Mouse (Mus musculus): ENCODE results near the gene Ptpn13.

The Ptpn13 gene

DNA sequence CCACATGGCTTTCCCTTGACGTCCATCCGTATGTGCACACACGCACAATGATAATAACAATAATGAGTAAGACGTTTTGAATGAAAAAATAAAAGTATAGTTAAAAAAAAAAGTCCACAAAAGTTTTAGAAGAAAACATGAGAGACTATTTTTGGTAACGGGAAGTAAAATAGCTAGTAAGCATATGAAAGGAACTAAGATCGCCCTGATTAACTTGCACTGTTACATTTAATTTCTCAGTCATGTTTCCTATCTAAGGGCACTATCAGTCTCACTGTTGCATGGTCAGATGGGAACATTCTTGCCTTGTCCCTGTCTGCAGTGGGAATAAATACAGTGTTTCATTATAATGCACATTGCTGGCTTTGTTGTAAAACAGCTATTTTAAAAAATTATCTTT lies 2.4 kb upstream of the Ptpn13 start:
- no peak for DNase-seq (ENCODE audit: extremely low read depth, low read depth)

DNA sequence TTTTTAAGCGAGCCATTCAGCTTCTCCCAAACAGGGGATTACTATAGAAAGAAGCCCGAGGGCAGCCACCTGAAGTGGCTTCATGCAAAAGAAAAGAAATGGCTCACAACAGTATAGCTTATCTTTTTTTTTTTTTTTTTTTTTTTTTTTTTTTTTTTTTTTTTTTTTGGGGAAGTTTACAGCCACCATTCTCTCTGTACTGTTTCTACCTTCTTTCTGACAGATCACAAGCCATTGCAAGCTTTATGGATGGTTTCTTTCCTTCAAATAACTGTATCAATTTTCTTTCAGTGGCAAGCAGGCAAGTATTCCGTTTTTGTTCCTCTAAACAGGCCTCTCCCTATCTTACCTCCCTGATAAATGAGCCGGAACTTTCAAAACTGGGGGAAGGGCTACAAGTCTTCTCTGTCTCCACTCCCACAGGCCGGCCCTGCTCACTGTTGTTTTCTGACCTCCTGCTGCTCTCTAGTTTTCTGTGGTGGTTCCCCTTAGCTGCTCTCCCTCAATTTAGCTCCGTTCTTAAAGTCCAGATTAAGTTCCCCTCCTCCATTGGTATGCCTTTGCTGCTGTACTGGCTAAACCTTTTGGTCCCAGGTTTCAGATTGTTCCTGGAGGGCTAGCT lies 1.6 kb upstream of the Ptpn13 start:
- DNase-seq (ENCODE audit: extremely low read depth, low read depth), result peak; percentile 78

DNA sequence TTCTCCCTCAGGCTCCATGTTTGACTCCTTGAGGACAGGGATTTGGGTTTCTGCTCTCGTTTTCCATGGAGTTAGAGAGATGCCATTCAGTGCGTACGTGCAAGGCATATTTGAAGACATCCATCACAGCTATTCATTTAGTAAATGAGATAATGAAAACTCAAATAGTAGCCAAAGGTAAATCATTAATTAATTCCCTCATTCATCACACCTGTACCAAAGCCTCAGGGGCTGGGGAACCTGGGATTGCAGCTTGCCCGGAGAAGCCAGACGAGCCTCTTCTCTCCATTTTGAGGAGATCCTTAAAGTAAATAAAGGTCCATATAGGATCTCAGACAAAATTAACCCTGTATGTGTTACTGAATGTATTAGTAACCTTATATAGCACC lies 1.1 kb upstream of the Ptpn13 start:
- no peak for DNase-seq (ENCODE audit: extremely low read depth, low read depth)

DNA sequence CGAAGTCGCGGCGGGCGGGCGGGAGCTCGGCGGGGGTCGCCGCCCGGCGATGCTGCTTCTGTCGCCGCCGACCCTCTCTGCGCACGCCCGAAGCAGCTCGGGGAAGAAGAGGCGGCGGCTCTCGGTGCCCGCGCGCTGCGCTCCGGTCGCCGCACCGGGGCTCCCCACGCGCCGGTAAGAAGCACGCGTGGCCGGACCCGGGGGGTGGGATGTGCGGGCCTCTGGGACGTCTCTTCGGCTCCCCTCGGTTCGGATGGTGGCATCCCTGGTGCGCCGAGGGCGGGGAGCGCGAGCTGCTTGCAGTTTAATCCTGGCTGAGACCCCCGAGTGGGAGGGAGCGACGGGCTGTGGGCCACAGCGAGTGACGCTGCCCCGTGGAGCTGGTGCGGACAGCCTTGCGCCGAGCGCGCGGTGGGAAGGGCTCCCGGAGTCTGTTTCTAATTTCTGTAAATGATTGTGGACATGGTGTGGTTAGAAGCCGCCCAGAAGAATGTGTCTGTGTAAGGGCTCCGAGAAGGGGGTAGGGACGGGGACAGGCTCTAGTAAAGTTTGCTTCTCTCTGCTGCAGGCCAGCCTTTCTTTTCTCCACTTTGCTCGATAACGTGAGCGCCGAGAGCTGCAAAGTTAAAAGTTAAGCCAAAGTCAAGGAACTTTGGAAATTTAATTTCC lies 505 bp downstream of the Ptpn13 start:
- DNase-seq (ENCODE audit: extremely low read depth, low read depth), result no peak

DNA sequence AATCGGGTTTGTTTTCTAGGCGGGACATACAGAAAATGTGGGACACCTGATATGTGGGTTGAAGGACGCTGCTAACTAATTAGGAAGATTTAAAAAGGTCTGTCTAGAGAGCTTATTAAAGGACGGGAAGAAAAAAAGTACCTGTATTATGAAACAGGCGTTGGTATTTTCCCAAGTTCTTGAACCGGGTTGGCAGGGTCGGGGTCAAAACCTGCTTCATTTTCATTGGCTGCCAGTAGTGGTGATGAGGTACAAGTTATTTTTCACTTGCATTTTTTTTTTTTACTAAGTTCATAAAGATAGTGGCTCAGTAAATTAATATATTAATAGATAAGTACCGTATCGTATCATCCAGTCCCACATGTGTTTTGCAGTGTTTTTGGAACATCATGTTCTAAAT lies 1.3 kb downstream of the Ptpn13 start:
- DNase-seq (ENCODE audit: extremely low read depth, low read depth), result no peak

DNA sequence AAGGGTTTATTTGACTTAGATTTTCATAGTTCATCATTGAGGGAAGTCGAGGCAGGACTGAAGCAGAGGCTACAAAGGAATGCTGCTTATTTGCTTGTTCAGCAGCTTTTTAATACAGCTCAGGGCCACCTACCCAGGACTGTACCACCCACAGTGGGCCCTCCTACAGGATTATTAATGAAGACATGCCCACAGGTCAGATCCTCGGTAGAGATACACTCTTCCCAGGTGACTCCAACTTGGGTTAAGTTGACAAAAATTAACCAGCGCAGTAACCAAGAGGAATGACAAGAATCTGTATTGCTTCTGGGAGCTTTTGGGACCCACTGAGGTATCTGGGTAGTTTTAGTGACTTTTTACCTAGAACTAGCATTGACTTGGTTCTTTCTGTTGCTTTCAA lies 6.0 kb downstream of the Ptpn13 start:
- no peak for DNase-seq (ENCODE audit: extremely low read depth, low read depth)

DNA sequence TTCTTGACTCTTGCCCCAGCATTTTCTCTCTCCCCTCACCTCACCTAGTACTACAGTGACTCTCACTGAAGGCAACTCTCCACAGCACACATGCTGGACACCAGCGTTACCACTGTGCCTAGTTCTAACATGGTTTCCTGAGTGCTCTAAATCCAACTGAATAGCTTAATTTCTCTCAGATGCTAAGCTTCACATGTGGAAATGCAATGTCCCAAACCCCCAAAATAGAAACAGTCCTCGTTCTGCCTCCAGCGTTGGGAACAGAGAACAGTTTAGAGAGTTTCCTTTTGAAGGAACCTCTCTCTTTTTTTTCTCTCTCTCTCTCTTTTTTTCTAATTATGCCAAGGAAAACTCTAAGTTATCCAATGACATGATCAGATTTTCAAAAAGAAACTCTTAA lies 6.5 kb downstream of the Ptpn13 start:
- no peak for DNase-seq (ENCODE audit: extremely low read depth, low read depth)

DNA sequence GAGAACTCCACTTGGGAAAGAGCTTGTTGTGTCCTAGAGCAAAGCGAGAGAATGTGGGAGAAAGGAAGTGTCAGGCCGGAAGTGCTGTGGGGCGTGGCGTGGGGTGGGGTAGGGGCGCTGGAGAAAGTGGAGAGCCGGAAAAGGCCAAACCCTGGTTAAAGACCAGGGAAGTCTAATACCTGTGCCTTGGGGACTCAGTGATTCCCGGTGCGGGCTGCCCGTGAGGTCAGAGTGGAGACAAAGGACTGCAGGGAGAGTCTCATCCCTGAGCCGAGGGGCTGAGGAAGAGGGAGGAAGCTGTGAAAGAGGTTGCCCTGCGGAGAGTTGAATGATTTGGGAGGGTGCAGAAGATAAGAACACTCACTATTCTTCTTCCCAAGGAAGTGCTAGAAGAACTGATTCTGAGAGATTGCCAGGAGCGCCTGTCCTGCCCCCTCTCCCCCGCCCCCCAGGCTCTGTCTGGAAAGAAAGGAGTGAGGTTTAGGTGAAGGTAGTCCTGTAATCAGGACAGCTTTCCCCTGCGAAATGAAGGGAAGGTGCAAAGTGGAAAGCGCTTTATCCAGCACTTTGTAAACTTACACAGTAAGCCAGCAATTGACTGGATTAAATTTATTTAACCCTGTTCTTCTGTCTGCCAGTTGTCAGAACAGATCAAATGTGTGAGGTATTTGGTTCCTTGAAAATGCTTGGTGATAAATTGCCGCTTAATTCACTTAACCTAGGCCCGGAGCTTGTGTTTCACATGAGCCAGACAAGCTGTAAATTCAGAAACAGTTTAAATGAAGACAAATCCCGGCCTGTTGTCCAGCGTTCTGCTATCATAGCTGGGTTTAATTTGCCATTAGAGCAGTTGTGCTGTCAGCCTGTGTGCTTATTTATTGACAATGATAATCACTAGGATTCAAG lies 11.3 kb downstream of the Ptpn13 start:
- DNase-seq (ENCODE audit: extremely low read depth, low read depth), result no peak

DNA sequence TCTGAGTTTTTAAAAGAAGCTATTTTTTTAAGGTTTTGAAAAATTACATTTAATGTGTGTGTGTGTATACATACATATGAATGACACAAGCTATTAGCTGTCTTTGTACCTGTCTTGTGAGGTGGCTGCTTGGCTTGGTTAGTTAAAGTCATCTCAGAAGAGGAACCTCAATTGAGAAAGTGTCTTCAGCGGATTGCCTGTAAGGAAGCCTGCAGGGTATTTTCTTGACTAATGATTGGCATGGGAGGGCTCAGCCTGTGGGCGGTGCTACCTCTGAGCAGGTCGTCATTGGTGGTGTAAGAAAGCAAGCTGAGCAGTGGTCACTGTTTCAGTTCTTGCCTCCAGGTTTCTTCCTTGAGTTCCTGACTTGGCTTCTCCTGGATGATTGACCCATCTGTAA lies 12.7 kb downstream of the Ptpn13 start:
- DNase-seq (ENCODE audit: extremely low read depth, low read depth), result no peak

DNA sequence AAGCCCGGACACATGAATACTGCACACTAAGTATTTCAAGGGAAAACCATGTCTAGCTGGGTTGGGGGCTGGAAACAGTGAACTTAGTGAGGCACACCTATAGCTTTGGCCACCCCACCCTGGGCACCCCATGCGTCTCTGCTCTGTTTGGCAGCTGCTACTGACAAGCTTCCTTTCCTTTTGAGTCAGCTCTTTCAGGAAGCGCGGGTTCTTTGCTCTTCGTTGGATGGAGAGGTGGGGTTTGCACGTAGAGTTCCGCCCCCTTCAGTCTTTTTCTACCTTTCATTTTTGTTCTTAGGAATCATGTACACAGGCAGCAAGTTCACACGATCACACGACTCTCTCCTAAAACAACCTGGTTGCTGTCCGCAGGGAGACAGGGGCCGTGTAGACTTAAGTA lies 14.2 kb downstream of the Ptpn13 start:
- no peak for DNase-seq (ENCODE audit: extremely low read depth, low read depth)

DNA sequence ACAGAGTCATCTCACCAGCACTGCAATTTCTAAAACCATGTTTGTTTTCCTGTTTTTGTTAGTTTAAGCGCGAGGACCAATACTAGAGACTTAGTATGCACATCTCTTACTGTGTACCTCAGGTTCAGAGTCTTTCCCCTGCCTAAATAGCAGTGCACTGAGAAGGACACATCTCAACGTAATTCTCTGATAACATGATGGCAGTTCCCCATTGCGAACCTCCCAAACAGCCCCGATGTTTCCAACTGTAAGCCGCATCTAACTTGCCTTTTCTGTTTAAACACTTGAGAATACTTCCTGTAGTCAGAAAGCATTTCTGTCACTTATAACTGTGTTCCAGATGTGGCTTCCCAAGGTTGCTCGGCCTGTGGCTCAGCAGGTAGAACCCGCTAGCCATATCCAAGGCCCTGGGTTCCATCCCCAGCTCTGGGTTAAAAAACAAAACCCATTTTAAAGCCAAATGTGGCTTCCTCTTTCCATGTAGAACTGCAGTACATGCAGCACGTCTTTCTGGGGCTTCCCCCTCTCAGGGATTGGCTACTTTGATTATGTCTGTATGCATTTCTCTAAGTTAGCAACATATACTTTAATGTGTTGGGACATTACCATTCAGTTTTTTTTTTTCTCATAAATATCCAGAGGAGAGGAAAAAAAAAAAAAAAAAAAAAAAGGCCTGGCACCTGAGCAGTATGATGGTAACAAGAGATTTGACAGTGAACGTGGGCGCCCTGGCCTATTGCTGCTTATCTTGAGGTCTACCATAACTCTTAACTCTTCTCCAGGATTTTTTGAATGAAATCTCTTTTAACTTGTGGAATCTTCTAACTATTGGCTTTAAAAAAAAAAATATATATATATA lies 15.7 kb downstream of the Ptpn13 start:
- peak; percentile 77 for DNase-seq (ENCODE audit: extremely low read depth, low read depth)

DNA sequence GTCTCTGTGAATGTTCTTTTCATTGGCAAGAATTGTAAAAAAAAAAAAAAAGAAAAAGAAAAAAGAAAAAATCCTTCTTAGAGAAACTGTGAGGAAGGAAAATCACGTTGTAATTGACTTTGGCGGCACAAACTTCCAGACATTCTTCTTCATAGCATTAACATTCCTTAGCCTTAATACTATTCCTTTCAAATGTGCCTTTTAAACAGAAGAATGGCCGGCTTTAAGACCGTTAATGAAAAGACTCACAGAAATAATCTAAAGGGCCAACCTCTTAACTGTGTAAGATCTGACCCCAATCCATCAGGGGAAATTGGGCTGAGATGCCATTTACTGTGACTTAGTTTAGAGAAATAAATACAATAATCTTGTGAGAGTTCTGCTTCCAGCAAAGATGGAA lies 16.7 kb downstream of the Ptpn13 start:
- no peak for DNase-seq (ENCODE audit: extremely low read depth, low read depth)

DNA sequence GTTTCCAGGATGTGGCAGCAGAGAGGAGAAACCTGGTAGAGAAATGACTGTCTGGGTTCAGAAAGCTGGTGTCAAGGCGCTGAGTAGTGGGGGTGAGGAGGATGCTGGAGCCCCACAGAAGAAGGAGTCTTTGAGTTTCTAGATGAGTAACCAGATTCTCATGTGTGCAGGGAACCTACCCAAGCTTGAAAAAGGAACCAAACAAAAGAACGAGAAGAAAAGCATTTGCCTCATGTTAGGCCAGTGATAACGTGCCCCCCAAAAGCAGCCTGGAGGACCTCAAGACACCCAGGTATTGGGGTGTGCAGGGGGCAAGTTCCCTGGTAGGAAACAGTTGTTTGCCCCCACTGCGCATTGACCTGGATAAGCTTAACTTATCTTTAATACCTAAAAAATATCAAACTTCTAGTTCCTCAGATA lies 17.3 kb downstream of the Ptpn13 start:
- no peak for DNase-seq (ENCODE audit: extremely low read depth, low read depth)

DNA sequence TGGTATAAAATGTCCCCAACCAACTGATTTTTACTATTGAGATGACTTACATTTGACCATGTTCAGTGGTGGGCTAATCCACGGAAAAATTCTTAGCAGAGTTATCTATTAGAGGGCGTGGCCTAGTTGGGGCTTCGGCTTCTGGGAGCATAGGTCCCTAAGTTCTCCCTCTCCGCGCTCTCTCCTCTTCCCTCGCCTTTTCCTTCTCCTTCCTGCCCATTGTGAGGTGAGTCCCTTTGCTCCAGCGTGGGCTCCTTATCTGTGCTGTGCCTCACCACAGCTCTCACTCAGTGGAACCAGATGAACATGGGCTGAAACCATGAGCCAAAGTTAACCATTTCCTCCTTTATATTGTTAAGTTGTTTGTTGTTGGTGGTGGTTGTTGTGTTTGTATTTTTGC lies 17.9 kb downstream of the Ptpn13 start:
- no peak for DNase-seq (ENCODE audit: extremely low read depth, low read depth)

DNA sequence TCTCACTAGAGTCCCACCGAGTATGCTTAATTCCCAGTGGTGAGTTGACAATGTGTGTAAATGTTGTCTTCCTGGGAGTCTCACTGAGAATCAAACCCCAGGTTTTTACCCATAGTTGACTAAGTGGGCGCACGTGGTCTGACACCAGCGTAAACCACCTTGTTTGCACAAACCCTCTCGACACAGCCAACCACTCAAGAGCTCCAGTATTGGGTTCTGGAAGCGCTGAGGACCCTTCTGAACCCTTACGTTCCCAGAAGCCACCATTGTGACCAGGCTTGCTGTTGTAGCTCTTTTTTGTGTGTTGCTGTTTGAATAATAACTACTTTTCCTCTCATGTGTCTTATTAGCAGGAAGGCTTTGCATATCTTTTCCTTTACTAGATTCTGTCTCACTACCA lies 20.4 kb downstream of the Ptpn13 start:
- DNase-seq (ENCODE audit: extremely low read depth, low read depth), result no peak

DNA sequence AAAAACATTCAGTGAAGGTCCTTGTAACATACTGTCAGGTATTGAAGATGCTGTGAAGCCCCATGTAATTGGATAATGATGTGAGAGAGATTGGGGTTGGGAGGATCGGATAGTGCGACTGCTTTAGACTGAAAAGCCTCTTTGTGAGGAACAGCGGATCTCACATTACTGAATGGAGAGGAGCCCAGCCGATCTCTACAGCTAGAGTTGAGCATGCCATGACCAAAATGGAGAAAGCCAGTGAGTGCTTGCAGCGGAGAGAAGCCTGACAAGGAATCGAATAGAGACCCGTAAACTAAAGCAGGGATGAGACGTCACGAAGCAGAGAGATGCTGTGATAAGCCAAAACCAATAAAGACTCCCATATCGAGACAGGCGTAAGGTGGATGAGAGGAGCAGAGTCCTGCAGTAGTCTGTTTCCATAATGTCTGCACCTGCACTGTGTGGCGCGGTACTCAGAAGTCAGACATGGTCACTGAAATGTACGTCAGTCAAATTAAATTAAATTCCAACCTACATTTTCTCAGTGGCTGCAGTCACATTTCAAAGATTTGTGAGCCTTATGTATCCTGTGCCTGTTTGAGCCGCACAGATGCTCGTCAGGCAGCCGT lies 22.9 kb downstream of the Ptpn13 start:
- no peak for DNase-seq (ENCODE audit: extremely low read depth, low read depth)

DNA sequence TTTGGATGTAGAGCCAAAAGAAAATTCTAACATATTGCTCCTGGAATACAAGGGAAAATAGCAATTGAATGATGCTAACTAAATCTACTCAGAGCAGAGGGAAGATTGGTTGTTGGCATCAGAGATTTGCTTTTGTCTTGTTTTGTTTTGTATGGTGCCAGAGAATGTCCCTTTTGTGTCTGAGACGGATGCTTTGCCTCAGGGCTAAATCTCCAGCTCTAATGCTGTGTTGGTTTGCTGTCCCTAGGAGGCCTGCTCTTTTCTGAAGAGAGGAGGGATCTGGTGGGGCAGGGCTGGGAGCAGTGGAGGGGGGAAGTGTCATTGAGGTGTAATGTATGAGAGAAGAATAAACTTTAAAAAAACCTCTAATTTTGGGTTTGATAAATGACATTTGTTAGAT lies 23.5 kb downstream of the Ptpn13 start:
- DNase-seq (ENCODE audit: extremely low read depth, low read depth), result no peak

DNA sequence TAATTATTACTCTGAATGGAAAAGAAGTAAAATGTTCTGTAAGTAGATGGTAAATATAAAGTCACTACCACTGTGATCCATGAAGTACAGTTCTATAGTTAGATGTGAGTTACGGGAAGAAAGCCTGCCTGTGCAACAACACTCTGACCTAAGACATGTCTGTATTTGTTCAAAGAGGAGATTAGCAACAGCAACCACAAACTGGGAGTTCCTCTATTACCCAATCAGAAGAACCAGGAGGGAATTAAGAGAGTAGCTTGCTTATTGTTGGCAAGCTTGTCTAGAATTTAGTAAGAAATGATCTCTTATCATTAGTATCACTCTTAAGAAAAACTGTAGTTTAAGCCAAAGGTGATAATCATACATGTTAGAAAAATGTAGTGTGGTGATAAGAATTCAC lies 25.7 kb downstream of the Ptpn13 start:
- DNase-seq (ENCODE audit: extremely low read depth, low read depth), result no peak

DNA sequence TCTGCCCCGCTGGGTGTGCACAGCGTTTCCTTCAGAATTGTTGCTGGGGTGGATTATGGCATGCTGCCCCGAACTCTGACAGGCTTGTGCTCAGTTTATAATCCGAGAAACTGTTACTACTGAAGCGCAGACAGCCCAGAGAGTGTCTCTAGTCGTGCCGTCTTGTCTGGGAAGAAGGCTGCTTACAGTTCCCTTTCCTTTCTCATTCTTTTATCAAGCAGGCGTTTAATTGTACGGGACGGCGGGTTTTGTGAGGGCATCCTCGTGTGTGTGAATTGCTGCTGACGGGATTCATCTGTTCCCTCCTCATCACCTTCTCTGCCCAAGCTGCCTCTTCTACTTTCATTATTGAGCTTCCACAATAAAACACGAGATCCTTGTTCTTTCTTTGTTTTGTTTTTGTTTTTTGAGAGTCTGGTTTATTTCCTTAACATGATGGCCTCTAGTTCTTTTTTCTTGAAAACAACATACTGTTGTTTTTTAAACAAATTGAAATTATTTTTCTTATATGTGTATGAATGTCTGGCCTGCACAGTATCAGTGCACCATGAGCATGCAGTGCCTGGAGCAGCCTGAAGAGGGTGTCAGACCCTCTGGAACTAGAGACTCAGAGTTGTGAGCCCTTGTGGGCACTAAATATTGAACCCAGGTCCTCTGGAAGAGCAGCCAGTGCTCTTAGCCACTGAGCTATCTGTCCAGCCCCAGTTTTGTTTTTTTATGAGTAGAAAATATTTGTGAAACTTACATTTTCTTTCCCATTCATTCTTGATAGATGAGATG lies 28.6 kb downstream of the Ptpn13 start:
- DNase-seq (ENCODE audit: extremely low read depth, low read depth), result no peak

DNA sequence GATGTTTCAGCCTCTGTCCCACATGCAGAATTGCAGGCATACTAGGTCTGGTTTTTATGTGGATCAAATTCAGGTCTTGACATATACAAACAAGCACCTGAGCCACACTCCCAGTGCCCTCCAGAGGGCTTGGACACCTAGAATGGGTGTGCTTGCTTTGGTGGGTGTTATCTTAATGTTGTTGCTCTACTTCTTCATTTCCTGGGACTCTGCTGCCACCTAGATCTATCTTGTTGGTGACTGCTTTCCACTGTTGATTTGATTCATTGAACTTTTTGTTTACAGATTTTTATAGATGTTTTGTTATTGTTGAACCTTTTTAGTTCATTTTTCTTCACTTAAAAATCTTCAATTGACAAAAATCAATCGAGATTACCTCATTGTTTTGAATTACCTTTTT lies 31.8 kb downstream of the Ptpn13 start:
- DNase-seq (ENCODE audit: extremely low read depth, low read depth), result no peak
